Mouse (Mus musculus) gastrocnemius, adult 2 months (tissue): ENCODE results near the gene Cwc22. TPM values are rescaled to one million over a fixed set of nuclear protein-coding genes. Genes with fewer than 3 reads are reported as not detected.

Experiments
- DNase-seq: peaks from one replicate; pipeline ENCODE4 v3.0.0; 2022
- H3K27ac ChIP-seq: fragments of 200-600 bp; 2 replicates; pipeline ENCODE4 v1.8.1; 2022; ENCODE audit warnings: mild to moderate bottlenecking
- H3K4me3 ChIP-seq: fragments of 200-600 bp; 2 replicates; pipeline ENCODE4 v1.8.1; 2022; ENCODE audit warnings: mild to moderate bottlenecking, moderate library complexity
- CTCF ChIP-seq: fragments of 200-600 bp; IDR thresholded peaks from 2 replicates; pipeline ENCODE4 v1.8.1; 2022; ENCODE audit warnings: antibody characterized with exemption, mild to moderate bottlenecking, moderate library complexity
- intact Hi-C: fragments of 180-260 bp; cut with DNase I; formaldehyde crosslinking; loops from one replicate; pipeline ENCODE4 v1.15.1; 2025
- total RNA-seq, 2 experiments: library from RNA; stranded (reverse); gene quantifications; 2 replicates each; pipeline ENCODE4 v1.2.3; 2021

The Cwc22 gene
- total RNA-seq, 2 experiments from 2014 or later = 13.9 to 14.2 TPM

GRCm38 (mm10) chr2:77931958-77932357 lies 14.2 kb downstream of the Cwc22 start:
- no peak overlapping the region for H3K27ac ChIP-seq
- DNase-seq = no peak
- intact Hi-C loops = no loop called here
- no peak for TF ChIP-seq CTCF
- no peak overlapping the region for H3K4me3 ChIP-seq

GRCm38 (mm10) chr2:77928352-77928751 lies 17.8 kb downstream of the Cwc22 start:
- no peak for TF ChIP-seq CTCF
- Histone ChIP-seq H3K4me3 (no peak overlapping the region), H3K27ac (no peak overlapping the region)
- intact Hi-C loops = no loop called here
- no peak for DNase-seq

GRCm38 (mm10) chr2:77926468-77926867 lies 19.7 kb downstream of the Cwc22 start:
- H3K4me3 ChIP-seq = no peak overlapping the region
- DNase-seq = no peak
- no peak overlapping the region for H3K27ac ChIP-seq
- TF ChIP-seq CTCF = no peak
- intact Hi-C loops = no loop called here

GRCm38 (mm10) chr2:77925997-77926396 lies 20.2 kb downstream of the Cwc22 start:
- TF ChIP-seq CTCF = no peak
- intact Hi-C loops = no loop called here
- no peak for DNase-seq
- H3K27ac ChIP-seq = no peak overlapping the region
- H3K4me3 ChIP-seq = no peak overlapping the region

GRCm38 (mm10) chr2:77925187-77925924 lies 20.8 kb downstream of the Cwc22 start:
- peak overlapping the region; percentile 2; the same call in 1 of the 2 replicates for H3K27ac ChIP-seq
- TF ChIP-seq CTCF = no peak
- DNase-seq = peak; percentile 32
- H3K4me3 ChIP-seq = no peak overlapping the region
- intact Hi-C loops = no loop called here

- Histone ChIP-seq H3K4me3 (no peak overlapping the region), H3K27ac (no peak overlapping the region)
- intact Hi-C loops = no loop called here
- DNase-seq = no peak
- TF ChIP-seq CTCF = no peak
Observed at GRCm38 (mm10) chr2:77924003-77924402, 22.2 kb downstream of the Cwc22 start.

GRCm38 (mm10) chr2:77923182-77923581 lies 23.0 kb downstream of the Cwc22 start:
- intact Hi-C loops = no loop called here
- Histone ChIP-seq H3K4me3 (no peak overlapping the region), H3K27ac (no peak overlapping the region)
- no peak for TF ChIP-seq CTCF
- DNase-seq = no peak

GRCm38 (mm10) chr2:77921307-77921706 lies 24.9 kb downstream of the Cwc22 start:
- no peak for TF ChIP-seq CTCF
- no peak overlapping the region for H3K27ac ChIP-seq
- H3K4me3 ChIP-seq = no peak overlapping the region
- intact Hi-C loops = no loop called here
- no peak for DNase-seq

GRCm38 (mm10) chr2:77920621-77921020 lies 25.6 kb downstream of the Cwc22 start:
- DNase-seq = no peak
- Histone ChIP-seq H3K27ac (no peak overlapping the region), H3K4me3 (no peak overlapping the region)
- intact Hi-C loops = no loop called here
- TF ChIP-seq CTCF = no peak

- TF ChIP-seq CTCF = no peak
- H3K27ac ChIP-seq = no peak overlapping the region
- intact Hi-C loops = no loop called here
- H3K4me3 ChIP-seq = no peak overlapping the region
- DNase-seq = no peak
Observed at GRCm38 (mm10) chr2:77918474-77918873, 27.7 kb downstream of the Cwc22 start.

GRCm38 (mm10) chr2:77918006-77918405 lies 28.2 kb downstream of the Cwc22 start:
- Histone ChIP-seq H3K4me3 (no peak overlapping the region), H3K27ac (no peak overlapping the region)
- DNase-seq = no peak
- no peak for TF ChIP-seq CTCF
- intact Hi-C loops = no loop called here

- no peak for TF ChIP-seq CTCF
- DNase-seq = no peak
- Histone ChIP-seq H3K4me3 (no peak overlapping the region), H3K27ac (no peak overlapping the region)
- intact Hi-C loops = no loop called here
Observed at GRCm38 (mm10) chr2:77917360-77917734, 28.8 kb downstream of the Cwc22 start.

GRCm38 (mm10) chr2:77916586-77917359 lies 29.4 kb downstream of the Cwc22 start:
- Histone ChIP-seq H3K27ac (no peak overlapping the region), H3K4me3 (no peak overlapping the region)
- TF ChIP-seq CTCF = no peak
- intact Hi-C loops = no loop called here
- DNase-seq = no peak
